Mouse (Mus musculus) ZHBTc4 (cell line): ENCODE data around the gene Slc5a9.
"Not testable (repeated sequence)": the region's sequence is repeated elsewhere in the genome, so short reads cannot be mapped to it uniquely, and the experiment has no call there.

Experiments
- DNase-seq: peaks from one replicate; pipeline ENCODE4 v3.0.0-alpha.2; 2011; ENCODE audit warnings: low read depth, low spot score

Slc5a9 gene

DNA sequence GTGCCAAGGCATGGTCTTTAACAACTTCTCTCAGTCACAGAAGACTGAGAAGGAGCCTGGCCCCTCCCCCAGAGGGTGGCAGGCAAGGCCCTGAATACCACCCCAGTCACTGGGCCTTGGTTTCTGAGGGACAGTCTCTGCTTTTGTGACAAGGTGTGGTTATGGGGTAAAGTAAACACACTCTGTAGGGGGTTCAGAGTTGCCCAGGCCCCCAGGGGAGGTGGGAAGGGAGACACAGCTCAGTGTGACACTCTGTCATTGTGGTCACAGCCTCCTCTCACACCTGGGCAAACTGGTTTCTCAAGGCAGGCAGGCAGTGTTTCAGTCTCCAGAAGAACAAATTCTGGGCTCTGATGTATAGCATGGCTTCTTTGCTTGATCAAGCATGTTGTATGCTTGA is at the start of gene Slc5a9:
Slc5a9 (minus strand) TSS at position 144 of the 400 bp plus-strand sequence.
- DNase-seq, result no peak

DNA sequence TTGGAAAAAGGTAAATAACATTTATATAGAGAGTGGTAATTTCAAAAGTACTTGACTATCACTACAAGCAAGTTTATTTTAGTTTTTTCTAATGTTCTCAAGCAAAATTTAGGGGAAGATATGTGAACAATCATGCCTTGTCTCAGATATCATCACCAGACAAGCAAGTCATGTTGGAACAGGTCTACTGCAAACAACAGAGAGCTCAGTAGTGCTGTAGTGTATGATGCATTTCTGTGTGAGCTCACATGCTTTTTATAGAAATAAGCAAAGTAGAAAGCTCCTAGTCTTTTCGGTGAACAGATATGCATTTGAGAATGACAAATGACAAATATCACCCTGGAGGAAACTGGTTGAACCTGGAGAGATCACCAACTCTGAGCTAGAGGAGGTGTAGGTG is 16.4 kb upstream of the Slc5a9 start, which contains the start of gene Skint8:
Skint8 (plus strand) TSS at position 301 of the 400 bp plus-strand sequence.
- no peak for DNase-seq

DNA sequence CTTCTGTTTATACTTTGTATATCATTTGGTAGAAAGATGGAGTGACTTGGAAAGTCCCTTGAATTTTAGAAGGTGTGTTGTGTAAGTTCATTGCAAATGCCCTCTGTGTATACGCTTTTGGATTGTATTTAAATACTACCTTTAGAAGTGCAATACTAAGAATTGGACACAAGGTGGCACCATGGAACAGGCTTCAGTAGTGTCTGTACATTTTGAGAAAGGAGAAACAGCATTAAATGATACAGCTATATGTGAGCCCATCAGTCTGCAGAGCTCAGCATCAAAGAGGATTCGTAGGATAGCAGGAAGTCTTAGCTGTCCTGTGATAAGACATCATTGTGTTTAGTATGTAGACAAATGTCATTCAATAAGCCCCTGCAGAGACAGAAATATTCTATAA is 5.2 kb upstream of the Slc5a9 start:
- DNase-seq, result peak; percentile 66

DNA sequence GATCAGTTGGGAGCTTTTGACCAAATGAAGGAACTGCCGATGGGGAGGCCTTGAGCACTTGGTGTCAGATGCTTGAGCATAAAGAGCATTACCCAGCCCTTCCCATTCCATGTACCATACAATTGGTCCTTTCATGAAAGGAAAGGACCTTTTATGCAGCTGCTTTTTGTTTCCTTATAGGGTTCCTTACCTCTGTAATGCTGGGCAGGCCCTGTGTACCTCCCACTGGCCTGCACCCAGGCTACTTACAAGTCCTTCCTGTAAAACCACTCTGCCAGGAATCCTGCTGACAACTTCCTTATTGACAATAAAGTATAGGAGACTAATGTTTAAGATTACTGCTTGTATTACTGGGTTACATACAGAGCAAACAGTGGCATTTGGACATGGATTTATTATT is 1.2 kb downstream of the Slc5a9 start:
- no peak for DNase-seq

DNA sequence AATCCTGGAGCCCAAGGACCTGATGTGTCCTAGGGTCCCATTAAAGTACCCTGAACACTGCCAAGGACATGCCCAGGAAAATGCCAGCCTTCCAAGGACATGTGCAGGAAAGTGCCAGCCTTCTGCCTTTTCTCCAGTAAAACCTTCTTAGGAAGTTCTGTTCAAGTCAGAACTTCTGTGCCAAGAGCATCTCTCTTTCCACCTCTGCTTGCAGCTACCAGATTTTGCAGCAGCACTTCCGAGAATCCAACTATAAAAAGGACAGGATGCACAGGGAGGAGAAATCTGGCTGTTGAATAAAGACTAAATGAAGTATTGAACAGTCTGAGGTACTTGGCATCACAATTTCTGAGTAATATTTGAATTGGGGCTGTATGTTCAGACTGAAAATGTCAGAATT is 2.2 kb downstream of the Slc5a9 start:
- not testable (repeated sequence) for DNase-seq

DNA sequence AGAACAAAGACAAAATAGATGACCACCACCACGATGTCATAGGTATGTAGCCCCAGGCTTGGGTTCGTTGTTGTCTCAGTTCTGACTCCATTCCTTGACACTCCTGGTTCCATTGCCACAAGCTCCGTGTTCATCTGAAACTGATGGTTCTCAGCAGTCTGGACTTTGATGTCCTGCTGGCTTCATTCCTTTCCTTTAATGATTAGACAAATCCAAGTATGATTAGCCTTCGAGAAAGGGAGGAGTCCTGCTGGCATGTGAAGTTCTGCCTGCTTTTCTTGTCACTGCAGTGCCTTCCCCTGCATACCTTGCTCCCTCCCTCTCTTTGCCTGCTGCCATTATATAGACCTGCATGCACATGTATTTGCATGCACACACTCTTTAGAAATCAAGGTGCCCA is 4.2 kb downstream of the Slc5a9 start:
- DNase-seq, result no peak

DNA sequence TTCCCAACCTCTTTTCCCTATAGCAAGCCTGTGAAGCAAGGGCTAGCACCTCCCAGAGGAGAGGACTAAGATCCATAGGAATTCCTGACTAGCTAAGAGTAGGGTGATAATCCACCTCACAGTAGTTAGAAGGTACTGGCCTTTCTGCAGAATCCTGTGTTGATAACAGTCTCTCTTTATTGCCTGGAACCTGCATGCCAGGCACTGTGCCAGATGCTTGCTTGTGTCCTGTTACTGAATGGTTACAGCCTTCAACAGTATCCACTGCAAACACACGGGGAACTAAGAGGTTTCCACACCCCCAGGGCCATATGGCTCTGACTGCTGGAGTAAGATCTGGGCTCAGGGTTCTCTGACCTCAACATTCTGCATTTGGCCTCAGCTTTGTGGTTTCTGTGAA is 5.0 kb downstream of the Slc5a9 start:
- no peak for DNase-seq

DNA sequence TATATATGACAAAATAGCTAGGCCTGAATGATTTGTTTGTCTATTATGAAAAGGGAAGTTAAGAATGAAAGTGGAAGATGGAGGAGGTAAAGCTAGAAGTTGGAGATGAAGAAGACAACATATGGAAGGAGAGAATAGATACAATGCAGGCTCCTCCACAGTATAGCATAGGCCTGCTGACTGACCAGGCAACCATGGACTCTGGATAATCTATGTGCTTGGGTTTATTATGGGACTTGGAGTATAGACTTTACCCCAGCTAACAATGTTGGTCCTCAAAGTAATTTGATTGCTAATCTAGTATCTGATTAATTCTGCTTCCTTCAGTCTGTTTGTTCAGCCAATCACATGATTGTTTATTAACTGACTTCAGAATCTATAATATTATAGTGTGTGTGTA is 10.6 kb downstream of the Slc5a9 start:
- DNase-seq, result no peak

DNA sequence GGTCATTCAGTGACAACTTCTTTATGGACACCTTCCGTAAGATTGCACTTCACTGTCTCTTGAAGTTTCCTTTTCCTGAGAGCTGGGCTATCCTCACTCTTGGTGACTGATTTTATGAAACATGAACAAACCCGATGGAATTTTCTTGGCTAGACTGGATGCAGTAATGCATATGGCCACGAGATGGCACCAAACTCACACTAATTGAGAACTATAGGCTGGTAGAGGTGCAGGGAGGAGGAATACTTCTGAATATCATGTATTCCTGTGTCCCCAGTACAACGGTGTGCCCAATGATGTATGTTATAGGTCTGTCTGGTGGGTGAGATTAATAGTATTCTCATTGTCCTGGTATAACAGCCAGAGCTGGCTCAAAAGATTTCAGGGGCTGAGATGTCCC is 16.1 kb downstream of the Slc5a9 start:
- peak; percentile 71 for DNase-seq

DNA sequence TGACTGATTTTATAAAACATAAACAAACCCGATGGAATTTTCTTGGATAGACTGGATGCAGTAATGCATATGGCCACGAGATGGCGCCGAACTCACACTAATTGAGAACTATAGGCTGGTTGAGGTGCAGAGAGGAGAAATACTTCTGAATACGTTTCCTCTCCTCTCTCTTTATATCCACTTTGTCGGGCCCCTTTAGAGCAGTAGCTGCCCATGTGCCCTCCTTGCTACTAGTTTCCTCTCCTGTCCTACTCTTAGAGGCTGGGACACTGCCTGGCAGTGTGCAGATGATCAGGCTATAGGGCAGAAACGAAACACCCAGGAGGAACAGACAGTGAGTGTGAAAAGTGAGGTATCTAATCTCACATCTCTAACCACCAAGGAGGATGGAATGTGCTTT is 16.7 kb downstream of the Slc5a9 start:
- peak; percentile 75 for DNase-seq

DNA sequence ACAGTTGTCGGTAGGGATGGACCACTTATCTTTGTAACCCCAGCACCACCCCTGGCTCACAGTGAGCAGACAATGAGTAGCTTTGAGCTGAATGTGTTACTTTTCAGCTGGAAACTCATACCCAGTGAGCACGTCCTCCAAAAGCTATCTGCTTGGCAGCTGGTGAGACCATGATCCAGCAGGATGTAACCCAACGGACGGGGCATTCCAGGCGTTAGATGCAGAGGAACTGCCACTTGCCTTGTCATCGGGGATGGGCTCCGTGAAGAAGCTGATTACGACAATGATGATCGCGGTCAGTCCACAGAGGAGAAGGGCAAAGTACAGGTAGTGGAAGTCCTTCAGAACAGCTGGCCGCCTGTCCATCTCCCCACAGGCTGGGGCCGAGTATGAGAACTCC is 19.2 kb downstream of the Slc5a9 start:
- no peak for DNase-seq

DNA sequence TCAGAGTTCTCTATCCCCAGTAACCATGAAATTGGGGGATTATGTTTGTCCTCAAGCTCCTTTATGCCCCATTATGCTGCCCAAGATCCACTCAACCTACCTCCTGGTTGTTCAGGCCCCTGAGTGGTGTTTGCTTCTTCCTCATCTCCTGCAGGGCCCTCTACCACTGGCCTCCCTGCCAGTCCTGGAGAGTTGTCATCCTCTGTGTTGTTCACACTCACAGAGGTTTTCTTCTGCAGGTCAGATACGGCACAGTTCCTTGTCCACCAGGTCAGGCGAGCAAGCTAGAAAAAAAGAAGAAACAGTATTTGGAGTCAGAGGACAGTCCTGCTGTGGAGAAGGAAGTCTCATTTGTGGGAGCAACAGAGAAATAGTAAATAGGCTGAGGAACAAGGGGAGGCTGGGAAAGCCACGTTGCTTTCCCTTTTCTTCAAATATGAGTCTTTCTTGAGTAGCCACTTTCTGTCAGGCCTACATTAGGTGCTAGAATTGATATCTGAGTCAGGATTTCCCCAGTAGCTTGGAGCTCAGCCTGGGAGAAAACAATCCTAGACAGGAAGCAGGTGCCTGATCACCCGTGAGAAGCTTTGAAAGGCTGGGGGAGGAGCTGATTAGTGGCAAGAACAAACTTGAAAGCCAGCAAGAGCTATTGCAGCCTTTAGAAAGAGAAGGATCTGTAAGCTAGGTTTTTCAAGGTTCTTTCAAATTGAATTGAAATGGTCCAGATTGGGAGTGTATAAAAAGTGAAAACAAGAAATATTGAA is 22.4 kb downstream of the Slc5a9 start:
- no peak for DNase-seq

DNA sequence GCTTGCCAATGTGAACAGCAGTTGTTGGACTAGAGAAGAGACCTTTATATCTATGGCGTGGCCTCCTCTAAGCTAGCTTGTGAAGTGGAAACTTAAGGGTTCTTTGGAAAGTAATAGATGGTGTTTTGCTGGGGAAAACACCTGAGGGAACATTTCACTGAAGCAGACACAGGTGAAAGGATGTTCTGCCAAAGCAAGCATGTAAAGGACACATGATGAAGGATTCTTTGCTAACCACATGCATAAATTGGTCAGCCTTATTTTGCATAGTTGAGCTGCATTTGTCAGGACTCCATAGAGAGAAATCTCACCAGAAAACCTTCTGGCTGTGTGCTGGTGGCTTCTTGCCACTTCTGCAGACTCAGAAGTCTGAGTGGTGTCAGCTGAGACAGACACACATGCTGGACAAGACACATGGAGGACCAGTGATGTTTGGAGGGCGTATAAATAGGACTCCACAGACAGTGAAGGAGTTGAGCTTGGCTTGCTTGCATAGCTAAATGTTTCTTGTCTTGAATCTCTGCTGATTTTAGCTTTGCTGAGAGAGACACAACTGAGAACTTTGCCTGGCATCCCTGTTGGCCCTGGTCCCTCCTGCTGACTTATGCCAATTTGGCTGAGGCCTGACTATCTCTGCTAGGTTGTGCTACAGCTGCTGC is 34.8 kb downstream of the Slc5a9 start:
- no peak for DNase-seq

DNA sequence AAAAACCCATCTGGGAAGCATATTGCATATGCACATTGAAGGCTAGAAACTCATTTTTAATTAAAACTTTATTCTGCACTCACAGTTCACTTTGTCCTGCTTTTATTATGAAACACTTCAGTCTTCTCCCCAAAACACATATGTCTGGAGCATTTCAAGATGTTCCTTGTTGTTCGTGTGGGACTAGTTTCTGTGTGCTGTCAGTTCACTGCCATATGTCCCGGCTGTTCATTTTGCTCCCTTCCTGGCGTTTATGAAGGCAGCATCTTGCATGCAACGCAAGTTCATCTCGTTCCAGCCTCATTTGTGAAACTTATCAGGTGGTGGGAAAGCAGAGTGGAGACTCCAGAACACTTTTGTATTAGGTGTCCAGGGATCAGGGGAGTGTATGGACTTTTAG is 36.0 kb downstream of the Slc5a9 start:
- no peak for DNase-seq

DNA sequence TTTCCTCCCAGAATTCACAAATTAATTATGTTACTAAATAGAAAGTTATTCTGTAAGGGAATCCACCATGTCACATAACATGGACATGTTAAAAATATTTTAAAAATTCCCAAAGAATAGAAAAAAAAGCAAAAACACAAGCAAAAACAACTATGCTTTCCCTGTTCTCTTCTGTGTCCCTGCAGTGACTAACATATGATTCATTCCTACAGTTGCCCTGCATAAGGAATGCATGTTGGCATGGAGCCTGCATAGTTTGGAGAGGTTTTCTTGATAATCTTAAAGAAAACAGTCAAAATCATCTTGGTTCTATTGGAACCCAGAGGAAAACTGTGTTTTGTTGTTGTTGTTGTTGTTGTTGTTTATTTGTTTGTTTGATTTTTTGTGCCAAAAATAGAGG is 50.1 kb downstream of the Slc5a9 start:
- no peak for DNase-seq

DNA sequence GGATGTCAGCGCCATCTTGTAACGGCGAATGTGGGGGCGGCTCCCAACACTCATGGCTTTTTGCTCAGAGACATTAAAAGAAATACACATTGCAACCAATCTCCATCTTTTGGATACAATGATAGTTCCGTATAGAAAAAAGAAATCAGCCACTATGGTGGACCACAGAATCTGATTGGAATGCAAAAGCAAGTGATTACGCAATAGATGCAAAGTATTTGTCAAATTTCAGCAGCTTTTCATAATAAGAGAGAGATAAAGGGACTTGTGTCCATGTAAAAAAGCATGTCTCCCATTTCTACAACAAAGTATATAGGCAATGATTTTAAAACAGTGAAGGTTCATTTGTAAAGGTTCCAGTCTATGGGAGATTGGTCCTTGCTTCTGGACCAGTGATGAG is 63.8 kb downstream of the Slc5a9 start:
- DNase-seq, result no peak
